Mouse (Mus musculus) CH12.LX (cell line): Measurements from ENCODE around the gene Pgam2. TPM values are rescaled to one million over a fixed set of nuclear protein-coding genes. Genes with fewer than 3 reads are reported as not detected.

ENCODE experiments used
- DNase-seq: peaks from one replicate; pipeline ENCODE4 v3.0.0-alpha.2; 2013; ENCODE audit errors: extremely low read depth
- H3K27ac ChIP-seq: 2 replicates; pipeline ENCODE4 v1.5.1; 2012; ENCODE audit warnings: low read depth, mild to moderate bottlenecking, control low read depth, moderate library complexity; ENCODE audit not compliant: insufficient read depth
- H3K27me3 ChIP-seq: replicated peaks from 2 replicates; pipeline ENCODE3; 2012; ENCODE audit warnings: inconsistent platforms
- H3K36me3 ChIP-seq, 2 experiments: replicated peaks in 1 of 2; 2 replicates each; pipeline versions ENCODE3 to v1.6.1; 2012; ENCODE audit warnings: inconsistent platforms in 1 of 2, low read length in 1 of 2, mild to moderate bottlenecking in 1 of 2, mixed read lengths in 1 of 2, moderate library complexity in 1 of 2; ENCODE audit not compliant: control insufficient read depth in 1 of 2, insufficient read depth in 1 of 2
- H3K4me1 ChIP-seq, 2 experiments: 2 replicates each; pipeline ENCODE4 v1.6.1; 2012; ENCODE audit warnings: inconsistent platforms in 1 of 2, moderate library complexity in 1 of 2; ENCODE audit not compliant: insufficient read depth in 2 of 2, control insufficient read depth in 1 of 2
- H3K4me2 ChIP-seq: 2 replicates; pipeline ENCODE4 v1.6.1; 2012; ENCODE audit warnings: low read depth, mild to moderate bottlenecking, control low read depth; ENCODE audit not compliant: poor library complexity, insufficient read depth, severe bottlenecking
- H3K4me3 ChIP-seq, 3 experiments: fragments of 150-350 bp in 1 of 3; sonication (generic) in 1 of 3; replicated peaks in 1 of 3; 2 replicates each; pipeline versions ENCODE3 to v1.5.1; 2011 to 2012; ENCODE audit warnings: low read depth in 2 of 3, low read length in 2 of 3, mild to moderate bottlenecking in 2 of 3, moderate library complexity in 2 of 3, control low read depth in 1 of 3, improper control_type of control experiment in 1 of 3, inconsistent platforms in 1 of 3, mixed read lengths in 1 of 3; ENCODE audit not compliant: poor library complexity in 1 of 3
- H3K79me2 ChIP-seq: replicated peaks from 2 replicates; pipeline ENCODE4 v1.6.1; 2012; ENCODE audit warnings: mild to moderate bottlenecking, moderate library complexity; ENCODE audit not compliant: control insufficient read depth, poor library complexity, insufficient read depth, severe bottlenecking; ENCODE audit errors: extremely low read depth
- H3K9ac ChIP-seq: 2 replicates; pipeline ENCODE4 v1.6.1; 2012; ENCODE audit warnings: low read depth, mild to moderate bottlenecking, control low read depth, moderate library complexity; ENCODE audit not compliant: insufficient read depth
- H3K9me3 ChIP-seq: replicated peaks from 2 replicates; pipeline ENCODE3; 2012; ENCODE audit warnings: low read length, inconsistent platforms, mixed read lengths
- BHLHE40 ChIP-seq: IDR thresholded peaks from 2 replicates; pipeline ENCODE4 v1.6.1; 2011; ENCODE audit warnings: mild to moderate bottlenecking, low read depth, low read length, improper control_type of control experiment
- CHD2 ChIP-seq: IDR thresholded peaks from 2 replicates; pipeline ENCODE4 v1.6.1; 2011; ENCODE audit warnings: low read length, improper control_type of control experiment
- CTCF ChIP-seq, 2 experiments: IDR thresholded peaks in 1 of 2; conservative IDR thresholded peaks in 1 of 2; 2 replicates each; pipeline ENCODE4 v1.5.1; 2011 to 2012; ENCODE audit warnings: low read depth in 2 of 2, low read length in 2 of 2, improper control_type of control experiment in 1 of 2, inconsistent platforms in 1 of 2, mild to moderate bottlenecking in 1 of 2, moderate library complexity in 1 of 2
- E2F4 ChIP-seq: IDR thresholded peaks from 2 replicates; pipeline ENCODE4 v1.6.1; 2011; ENCODE audit warnings: low read depth, low read length, improper control_type of control experiment; ENCODE audit not compliant: insufficient replicate concordance
- ELF1 ChIP-seq: IDR thresholded peaks from 2 replicates; pipeline ENCODE4 v1.6.1; 2014; ENCODE audit warnings: low read depth, mild to moderate bottlenecking, inconsistent platforms, low read length, improper control_type of control experiment
- ETS1 ChIP-seq: conservative IDR thresholded peaks from 2 replicates; pipeline ENCODE4 v1.6.1; 2012; ENCODE audit warnings: low read depth, mild to moderate bottlenecking, inconsistent platforms, low read length, improper control_type of control experiment, moderate library complexity
- GABPA ChIP-seq: IDR thresholded peaks from 2 replicates; pipeline ENCODE4 v1.6.1; 2012; ENCODE audit warnings: low read depth, low read length, improper control_type of control experiment, inconsistent platforms; ENCODE audit not compliant: insufficient replicate concordance
- JUN ChIP-seq: IDR thresholded peaks from 2 replicates; pipeline ENCODE4 v1.6.1; 2011; ENCODE audit warnings: low read depth, mild to moderate bottlenecking, low read length, improper control_type of control experiment, moderate library complexity; ENCODE audit not compliant: insufficient read depth
- KAT2A ChIP-seq: IDR thresholded peaks from 2 replicates; pipeline ENCODE4 v1.6.1; 2012; ENCODE audit warnings: low read length, improper control_type of control experiment, inconsistent platforms; ENCODE audit not compliant: insufficient replicate concordance
- MAZ ChIP-seq: IDR thresholded peaks from 2 replicates; pipeline ENCODE4 v1.6.1; 2012; ENCODE audit warnings: low read depth, mild to moderate bottlenecking, inconsistent platforms, low read length, improper control_type of control experiment, moderate library complexity
- MEF2A ChIP-seq: IDR thresholded peaks from 2 replicates; pipeline ENCODE4 v1.6.1; 2014; ENCODE audit warnings: low read depth, mild to moderate bottlenecking, inconsistent platforms, low read length, improper control_type of control experiment, borderline replicate concordance
- PAX5 ChIP-seq: IDR thresholded peaks from 2 replicates; pipeline ENCODE4 v1.6.1; 2012; ENCODE audit warnings: low read length, inconsistent platforms, mixed read lengths
- POLR2AphosphoS2 ChIP-seq: IDR thresholded peaks from 2 replicates; pipeline ENCODE4 v1.6.1; 2011; ENCODE audit warnings: low read depth, low read length, improper control_type of control experiment
- SIN3A ChIP-seq: IDR thresholded peaks from 2 replicates; pipeline ENCODE4 v1.6.1; 2012; ENCODE audit warnings: low read length, improper control_type of control experiment, inconsistent platforms
- TCF12 ChIP-seq: IDR thresholded peaks from 2 replicates; pipeline ENCODE4 v1.6.1; 2014; ENCODE audit warnings: low read depth, mild to moderate bottlenecking, inconsistent platforms, low read length, improper control_type of control experiment
- USF1 ChIP-seq: IDR thresholded peaks from 2 replicates; pipeline ENCODE4 v1.6.1; 2014; ENCODE audit warnings: low read depth, mild to moderate bottlenecking, inconsistent platforms, low read length, improper control_type of control experiment
- USF2 ChIP-seq: conservative IDR thresholded peaks from 2 replicates; pipeline ENCODE4 v1.6.1; 2011; ENCODE audit warnings: low read depth, low read length, improper control_type of control experiment
- ZKSCAN1 ChIP-seq: IDR thresholded peaks from 2 replicates; pipeline ENCODE4 v1.6.1; 2012; ENCODE audit warnings: low read depth, inconsistent platforms, low read length, improper control_type of control experiment, borderline replicate concordance
- ZNF384 ChIP-seq: IDR thresholded peaks from 2 replicates; pipeline ENCODE4 v1.6.1; 2012; ENCODE audit warnings: low read depth, low read length, improper control_type of control experiment, inconsistent platforms
- dilution Hi-C: fragments of 300-500 bp; cut with MboI; formaldehyde crosslinking; loops from 2 replicates; pipeline ENCODE4 v1.14.3; 2020; ENCODE audit warnings: low sequenced_read_pairs; ENCODE audit not compliant: extremely low pct_unique_long_range_greater_than_20kb, extremely low pct_ligation_motif_present
- in situ Hi-C: fragments of 300-500 bp; cut with MboI; formaldehyde crosslinking; loops from 3 replicates; pipeline ENCODE4 v1.14.3; 2019; ENCODE audit warnings: low sequenced_read_pairs, low pct_ligation_motif_present, low pct_unique_long_range_greater_than_20kb, mixed read lengths
- polyA plus RNA-seq: library from polyadenylated mRNA; unstranded; fragments of >175 nt; gene quantifications from 2 replicates; pipeline ENCODE4 v1.2.1, GENCODE M21; 2012; ENCODE audit warnings: low read depth; ENCODE audit not compliant: insufficient read length
- total RNA-seq, 2 experiments: library from RNA; depleted of rRNA; stranded (reverse); fragments of 300-350 nt in 1 of 2; fragments of >200 nt in 1 of 2; gene quantifications; 2 replicates each; pipeline ENCODE4 v1.2.3; 2012 to 2014

Gene Pgam2
- total and polyA plus RNA-seq, 3 experiments: 0.64 to 2.5 TPM; not detected in 1

DNA sequence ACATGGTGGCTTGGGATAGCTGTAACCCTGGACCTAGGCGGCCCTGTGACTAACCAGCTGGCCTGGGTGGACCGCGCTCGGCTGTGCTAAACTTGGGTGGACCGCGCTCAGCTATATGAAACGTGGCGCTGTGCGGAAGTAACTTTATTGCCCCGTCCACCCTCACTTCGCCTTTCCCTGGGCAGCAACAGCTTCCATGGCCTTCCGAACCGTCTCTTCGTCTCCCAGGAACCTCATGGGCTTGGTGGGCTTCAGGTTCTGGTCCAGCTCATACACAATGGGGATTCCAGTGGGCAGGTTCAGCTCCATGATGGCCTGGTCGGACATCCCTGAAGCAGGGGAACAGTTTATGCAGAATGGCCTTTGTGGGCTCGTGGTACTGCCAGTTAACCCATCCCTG lies 2.0 kb downstream of the Pgam2 start:
- Histone ChIP-seq H3K27ac (no peak overlapping the region), H3K79me2 (no peaks in the 10 kb centered on the region)
- in situ Hi-C loops: no loop called here
- dilution Hi-C loops: no loop called here
- TF ChIP-seq PAX5 (no peak), BHLHE40 (no peak), MEF2A (no peak), CTCF (conservative IDR thresholded peaks at IDR 0.05 in 1 of 2, IDR thresholded peaks at IDR 0.05 in 1 of 2; ENCODE audit: low read depth in 2 of 2, low read length in 2 of 2) (no peak), CHD2 (no peak), GABPA (no peak), KAT2A (no peak), E2F4 (no peak), JUN (no peak)
- TF ChIP-seq, all 38 proteins: peak for 0
- DNase-seq: no peak
- peaks cover 16 to 25% of the 10 kb centered on the region in 2 experiments for H3K4me1 ChIP-seq
- H3K27me3 ChIP-seq: no peaks in the 10 kb centered on the region
- no peak overlapping the region for H3K4me2 ChIP-seq
- no peak overlapping the region for H3K9ac ChIP-seq
- H3K9me3 ChIP-seq: no peaks in the 10 kb centered on the region
- H3K36me3 ChIP-seq: peaks cover 48 to 55% of the 10 kb centered on the region in 2 experiments
- H3K4me3 ChIP-seq: no peak overlapping the region

DNA sequence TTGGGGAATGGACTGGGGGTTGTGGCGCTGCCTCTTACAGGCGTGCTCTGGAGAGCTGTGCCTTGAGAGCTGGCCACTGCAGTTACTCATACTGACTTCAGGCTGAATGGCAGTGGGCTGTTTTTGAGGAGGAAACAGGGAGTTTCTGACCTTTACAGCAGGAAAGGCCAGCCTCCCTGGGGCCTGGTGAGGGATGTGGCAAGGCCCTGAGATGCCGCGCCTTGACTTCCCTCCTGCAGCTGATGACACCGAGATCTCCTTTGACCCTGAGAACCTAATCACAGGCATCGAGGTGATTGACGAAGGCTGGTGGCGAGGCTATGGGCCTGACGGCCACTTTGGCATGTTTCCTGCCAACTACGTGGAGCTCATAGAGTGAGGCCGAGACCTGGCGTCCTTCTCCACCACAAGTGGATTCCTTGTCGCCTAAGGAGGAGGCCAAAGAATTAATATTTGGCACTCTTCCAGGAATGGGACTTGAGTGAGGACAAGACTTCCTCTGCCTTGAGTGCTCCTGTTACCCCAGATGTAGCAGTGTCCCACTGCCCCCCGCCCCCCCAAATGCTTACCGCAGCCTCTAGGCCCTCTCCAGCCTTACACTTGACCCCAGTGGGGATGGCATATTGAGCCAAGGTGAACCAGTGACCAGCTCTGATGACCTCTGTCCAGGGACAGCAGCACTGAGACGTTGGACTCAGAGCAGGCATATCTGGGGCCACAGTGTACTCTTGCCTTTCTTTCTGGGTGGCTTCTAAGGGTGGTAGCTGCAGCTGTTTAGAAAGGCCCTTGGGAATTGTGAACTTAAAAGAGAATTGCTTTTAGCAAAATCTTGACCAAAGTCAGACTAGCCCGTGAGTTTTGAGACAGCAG lies 3.7 kb downstream of the Pgam2 start:
- in situ Hi-C loops (no loop called here), dilution Hi-C loops (no loop called here)
- H3K9me3 ChIP-seq: no peaks in the 10 kb centered on the region
- H3K27ac ChIP-seq: no peak overlapping the region
- H3K9ac ChIP-seq: no peak overlapping the region
- peaks cover 61 to 71% of the 10 kb centered on the region in 2 experiments for H3K36me3 ChIP-seq
- H3K4me3 ChIP-seq: no peak overlapping the region
- no peak overlapping the region for H3K4me2 ChIP-seq
- no peaks in the 10 kb centered on the region for H3K27me3 ChIP-seq
- H3K4me1 ChIP-seq: peaks cover 16 to 25% of the 10 kb centered on the region in 2 experiments
- H3K79me2 ChIP-seq: no peaks in the 10 kb centered on the region
- DNase-seq: no peak
- TF ChIP-seq E2F4: no peak
- no peak for TF ChIP-seq CTCF (conservative IDR thresholded peaks at IDR 0.05 in 1 of 2, IDR thresholded peaks at IDR 0.05 in 1 of 2; ENCODE audit: low read depth in 2 of 2, low read length in 2 of 2)
- no peak for TF ChIP-seq USF2
- TF ChIP-seq GABPA: no peak
- no peak for TF ChIP-seq MAZ
- TF ChIP-seq POLR2AphosphoS2: no peak
- TF ChIP-seq ELF1: no peak
- no peak for TF ChIP-seq MEF2A
- no peak for TF ChIP-seq JUN
- TF ChIP-seq TCF12: no peak
- TF ChIP-seq ZNF384: no peak
- no peak for TF ChIP-seq ZKSCAN1
- no peak for TF ChIP-seq BHLHE40
- TF ChIP-seq USF1: no peak
- TF ChIP-seq ETS1: no peak
- TF ChIP-seq SIN3A: no peak
